Mouse (Mus musculus) left cerebral cortex, postnatal 10 days (tissue): ENCODE measurements around the gene Tbpl2. TPM values are rescaled to one million over a fixed set of nuclear protein-coding genes. Genes with fewer than 3 reads are reported as not detected.

Experiments used
- DNase-seq, 2 experiments: peaks; one replicate each; pipeline ENCODE4 v3.0.0; 2021 to 2022; ENCODE audit warnings: low spot score in 2 of 2, mixed read lengths in 1 of 2; ENCODE audit errors: extremely low spot score in 1 of 2
- intact Hi-C: fragments of 180-260 bp; cut with DNase I; formaldehyde crosslinking; loops from one replicate; pipeline ENCODE4 v1.15.1; 2025
- total RNA-seq, 2 experiments: library from RNA; stranded (reverse); gene quantifications; 2 replicates each; pipeline ENCODE4 v1.2.3; 2021

Gene Tbpl2
- total RNA-seq = not detected

- intact Hi-C loops = no loop called here
- DNase-seq = no peak
Measured at GRCm38 (mm10) chr2:24096495-24096894, at the start of gene Tbpl2. Tbpl2 (minus strand) TSS chr2:24096595.

GRCm38 (mm10) chr2:24134373-24134772 lies 38.0 kb upstream of the Tbpl2 start:
- intact Hi-C loops = no loop called here

GRCm38 (mm10) chr2:24109085-24109484 lies 12.7 kb upstream of the Tbpl2 start:
- no peak for DNase-seq
- intact Hi-C loops = no loop called here

More at GRCm38 (mm10) chr2:24134373-24134772, 38.0 kb upstream of the Tbpl2 start:
- no peak for DNase-seq

- no peak for DNase-seq
- intact Hi-C loops = no loop called here
Measured at GRCm38 (mm10) chr2:24103619-24104289, 7.4 kb upstream of the Tbpl2 start.

DNA sequence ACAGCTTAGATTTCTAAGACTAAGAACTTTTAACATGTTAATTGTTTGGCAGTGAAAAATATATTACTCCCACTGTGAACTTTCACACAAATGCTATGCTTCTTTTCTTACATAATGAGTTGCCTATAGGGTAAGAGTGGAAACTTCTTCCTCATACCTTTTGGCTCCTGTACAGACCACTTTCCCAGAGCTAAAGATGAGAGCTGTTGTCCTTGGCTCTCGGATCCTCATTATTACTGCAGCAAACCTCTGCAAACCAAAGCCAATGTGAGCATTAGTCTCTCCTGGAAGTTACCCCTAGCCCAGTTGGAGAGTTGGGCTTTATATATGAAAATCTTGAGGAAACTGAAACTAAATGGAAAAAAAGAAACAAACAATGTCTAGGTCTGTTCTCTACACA lies 5.5 kb downstream of the Tbpl2 start:
- intact Hi-C loops = no loop called here
- DNase-seq = no peak

GRCm38 (mm10) chr2:24050459-24050858 lies 45.9 kb downstream of the Tbpl2 start:
- intact Hi-C loops = no loop called here
- no peak for DNase-seq

- intact Hi-C loops = no loop called here
Measured at GRCm38 (mm10) chr2:24049344-24049990, 46.9 kb downstream of the Tbpl2 start, which contains the start of gene Hnmt. Hnmt (minus strand) TSS chr2:24049394.

DNA sequence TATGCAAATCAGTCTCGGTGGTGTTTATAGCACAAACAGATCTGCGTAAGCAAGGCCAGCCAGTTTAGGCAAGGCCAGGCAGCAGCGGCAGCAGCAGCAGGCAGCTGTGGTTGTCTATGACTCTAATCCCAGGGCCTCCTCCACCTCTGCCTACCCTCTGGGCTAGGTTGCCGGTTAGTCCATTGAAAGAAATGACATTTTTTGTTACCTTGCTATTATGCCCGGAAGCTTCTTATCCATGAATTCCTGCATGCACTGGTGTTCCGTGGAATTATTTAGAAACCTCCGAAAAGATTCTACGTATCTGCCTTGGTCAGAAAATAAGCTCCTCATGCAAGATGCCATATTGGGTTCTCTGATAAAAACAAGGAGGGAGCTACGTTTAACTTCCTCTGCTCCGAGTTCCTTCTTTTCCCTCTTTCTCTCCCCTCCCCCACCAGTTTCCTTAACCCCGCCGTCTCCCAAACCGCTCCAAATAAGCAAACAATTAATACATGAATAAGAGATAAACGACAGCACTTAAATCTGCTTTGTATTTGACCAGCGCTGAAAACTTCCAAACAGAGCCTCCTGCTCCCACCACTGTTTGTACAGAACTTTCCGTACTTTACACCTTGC lies 47.8 kb downstream of the Tbpl2 start:
- intact Hi-C loops = no loop called here
- peak; percentile 42 to 53 for DNase-seq

More at GRCm38 (mm10) chr2:24049344-24049990, 46.9 kb downstream of the Tbpl2 start, which contains the start of gene Hnmt:
- no peak for DNase-seq

GRCm38 (mm10) chr2:24047551-24048479 lies 48.6 kb downstream of the Tbpl2 start:
- no peak for DNase-seq
- intact Hi-C loops = no loop called here

- DNase-seq = no peak
- intact Hi-C loops = no loop called here
Measured at GRCm38 (mm10) chr2:24042901-24043300, 53.5 kb downstream of the Tbpl2 start.

- intact Hi-C loops = no loop called here
- DNase-seq = no peak
Measured at GRCm38 (mm10) chr2:24040531-24040930, 55.9 kb downstream of the Tbpl2 start.

Other genes starting within 250 kb of the Tbpl2 start
- 10 to 100 TPM; 30.9 to 33.3 TPM for gene Hnmt, start 47.2 kb downstream of the Tbpl2 start, total RNA-seq
- gene Il1f8, start 56.6 kb upstream of the Tbpl2 start, total RNA-seq = not detected
- gene Il1f9, start 89.9 kb upstream of the Tbpl2 start, total RNA-seq = not detected
- not detected for gene Il1f6, start 118.8 kb upstream of the Tbpl2 start, total RNA-seq
- not detected for gene Il1f5, start 180.4 kb upstream of the Tbpl2 start, total RNA-seq
- gene Il1f10, start 194.6 kb upstream of the Tbpl2 start, total RNA-seq = not detected
- not detected for gene Il1rn, start 240.3 kb upstream of the Tbpl2 start, total RNA-seq